Mouse (Mus musculus): ENCODE measurements around the gene Sox13.

- no peak for TF ChIP-seq NANOG (IDR thresholded peaks at IDR 0.05; ENCODE audit: borderline replicate concordance, low read length)
- no peak for TF ChIP-seq CTCF (conservative IDR thresholded peaks at IDR 0.05; ENCODE audit: low read length)
- TF ChIP-seq POU5F1 (IDR thresholded peaks at IDR 0.05; ENCODE audit: borderline replicate concordance, low read length): no peak
These were observed 41.5 kb downstream of the Sox13 start for GRCm38 (mm10) chr1:133382552-133383155.

All from E14TG2a.4 (cell line).